Mouse (Mus musculus): ENCODE data around the gene Phf5a.
A peak's percentile ranks its signal among the peaks of the same experiment; 100 is the strongest.
"Not testable (repeated sequence)": the region's sequence is repeated elsewhere in the genome, so short reads cannot be mapped to it uniquely, and the experiment has no call there.

Phf5a gene

DNA sequence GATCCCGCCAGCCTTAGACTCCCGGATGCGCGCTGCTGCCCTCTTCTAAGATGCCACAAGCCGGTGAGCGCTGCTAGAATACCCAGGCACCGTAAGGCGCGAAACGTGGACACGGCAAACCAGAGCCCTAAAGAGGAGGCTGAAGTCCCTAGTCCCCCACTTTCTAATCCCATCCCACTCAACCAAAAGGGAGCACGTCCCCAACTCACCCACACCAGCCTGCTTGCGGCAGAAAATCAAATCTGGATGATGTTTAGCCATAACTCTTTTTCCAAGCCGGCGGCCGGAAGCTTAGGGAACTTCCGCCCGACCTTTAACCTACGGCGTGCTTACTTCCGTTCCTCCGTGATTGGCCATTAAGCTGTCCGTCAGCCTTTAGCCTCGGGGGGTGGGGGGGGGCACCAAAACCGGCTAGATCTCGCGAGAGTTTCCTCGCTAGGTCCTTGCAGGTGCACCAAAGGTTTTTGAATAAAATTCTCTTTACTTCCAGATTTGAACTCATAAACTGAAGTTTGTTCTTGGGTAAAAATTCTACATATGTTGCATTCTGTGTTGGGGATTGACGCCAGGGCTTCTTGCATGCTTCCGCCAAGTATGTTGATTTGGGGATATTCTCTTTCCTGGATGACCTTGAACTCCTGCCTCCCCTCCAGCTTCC, at the start of gene Phf5a:
TSS of gene Phf5a (minus strand) at position 308 of the 658 bp plus-strand sequence.
- no peak for DNase-seq

DNA sequence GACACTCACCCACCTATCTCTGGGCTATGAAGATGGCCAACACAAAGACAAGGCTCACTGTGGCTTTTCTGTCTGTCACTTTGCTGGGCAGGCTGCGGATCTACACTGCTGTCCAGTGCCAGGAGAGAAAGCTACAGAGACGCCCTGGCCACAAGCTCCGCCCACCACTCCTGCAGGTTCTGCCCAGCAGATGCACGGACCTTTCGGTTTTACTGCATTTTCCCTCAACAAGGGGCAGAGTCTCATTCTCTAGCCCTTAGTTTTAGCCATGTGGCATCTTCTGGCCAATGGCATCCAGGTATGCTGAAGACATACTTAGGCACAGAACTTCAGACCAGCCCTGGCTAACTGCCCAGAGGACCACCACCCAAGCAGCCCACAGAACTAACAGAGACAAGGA, 49.5 kb upstream of the Phf5a start:
- no peak for DNase-seq

GRCm38 (mm10) chr15:81920546-81921217, 49.0 kb upstream of the Phf5a start:
- peak; percentile 68 for DNase-seq

- DNase-seq: no peak
These were observed 47.4 kb upstream of the Phf5a start for GRCm38 (mm10) chr15:81919062-81919461.

DNA sequence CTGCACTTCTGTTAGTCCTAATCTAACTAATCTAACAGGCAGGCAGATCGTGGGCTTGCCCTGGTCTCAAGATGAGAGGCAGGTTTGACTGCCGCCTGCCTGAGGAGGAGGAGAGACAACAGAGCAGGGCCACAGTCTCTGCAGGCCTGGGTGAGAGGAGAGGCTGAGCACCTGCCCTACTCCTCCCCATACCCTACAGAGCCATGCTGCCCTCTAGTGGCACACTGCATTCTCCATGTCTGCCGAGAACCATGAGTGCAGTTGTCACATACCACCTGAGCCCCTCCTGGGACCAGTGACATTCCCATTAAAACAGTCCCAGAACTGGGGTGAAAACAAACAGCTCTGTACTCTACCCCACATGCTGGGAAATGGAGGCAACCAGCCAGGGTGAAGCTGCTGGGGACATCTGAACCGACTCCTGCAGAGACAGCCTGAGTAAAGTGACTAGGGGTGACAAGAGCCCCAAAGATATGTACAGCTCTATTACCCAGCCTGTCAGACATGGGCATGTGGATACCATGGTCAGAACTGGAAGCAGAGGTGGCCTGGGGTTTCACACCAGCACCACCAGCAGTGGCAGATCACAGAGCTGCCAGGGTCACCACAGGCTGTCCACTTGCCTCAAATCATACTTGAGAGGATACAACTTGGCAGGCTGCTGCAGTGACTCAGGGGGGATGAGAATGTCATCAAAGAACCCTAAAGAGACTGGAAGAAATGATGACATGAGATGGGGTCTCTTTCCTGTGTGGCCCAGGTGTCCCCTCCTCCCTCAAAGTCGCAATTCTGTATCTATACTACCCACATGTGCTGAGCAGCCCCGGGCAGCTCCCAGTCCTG, 46.1 kb upstream of the Phf5a start:
- peak; percentile 72 for DNase-seq

GRCm38 (mm10) chr15:81917201-81917600, 45.5 kb upstream of the Phf5a start:
- no peak for DNase-seq

- no peak for DNase-seq
These were observed 44.0 kb upstream of the Phf5a start for GRCm38 (mm10) chr15:81915663-81916062.

DNA sequence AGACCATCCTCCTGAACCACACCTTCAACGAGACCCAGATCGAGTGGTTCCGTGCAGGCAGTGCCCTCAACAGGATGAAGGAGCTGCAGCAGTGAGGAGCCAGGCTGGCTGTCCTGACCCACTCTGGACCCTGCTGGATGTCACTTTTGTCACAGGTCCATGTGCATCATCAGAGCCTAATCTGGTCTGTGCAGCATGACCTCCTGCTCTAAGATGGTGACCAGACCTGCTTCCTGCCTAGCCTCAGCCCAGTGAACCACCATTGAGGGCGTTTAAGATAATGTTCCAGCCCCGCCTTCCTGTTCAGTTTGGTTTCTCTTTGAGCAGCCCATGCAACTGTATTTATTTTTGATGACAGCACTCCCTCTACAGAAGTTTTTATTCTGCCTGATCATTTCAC, 43.0 kb upstream of the Phf5a start:
- no peak for DNase-seq

- DNase-seq: no peak
These were observed 40.8 kb upstream of the Phf5a start for GRCm38 (mm10) chr15:81912498-81912897.

- not testable (repeated sequence) for DNase-seq
These were observed 37.1 kb upstream of the Phf5a start for GRCm38 (mm10) chr15:81908767-81909166.

- DNase-seq: no peak
These were observed 36.2 kb upstream of the Phf5a start for GRCm38 (mm10) chr15:81907953-81908352.

- DNase-seq: peak; percentile 81
These were observed 33.2 kb upstream of the Phf5a start for GRCm38 (mm10) chr15:81904939-81905338.

DNA sequence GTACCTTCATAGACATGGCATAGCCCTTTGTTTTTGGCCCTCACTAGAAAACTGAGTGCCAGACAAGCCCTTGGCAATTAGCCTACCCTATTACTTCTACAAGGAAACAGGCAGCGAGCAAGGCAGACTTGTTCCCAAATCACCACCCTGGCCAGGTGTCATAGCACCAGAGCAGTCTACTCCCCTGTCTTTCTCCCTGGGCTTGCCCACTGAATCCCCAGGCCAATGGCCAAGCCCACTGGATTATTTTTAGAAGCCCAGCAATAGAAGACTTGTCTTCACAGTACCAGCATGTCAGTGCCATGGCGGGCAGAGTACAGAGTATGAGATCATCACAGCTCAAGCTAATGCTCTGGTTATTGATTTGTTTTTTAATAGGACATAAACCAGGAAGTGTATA, 27.0 kb upstream of the Phf5a start:
- DNase-seq: peak; percentile 73

- DNase-seq: no peak
These were observed 26.0 kb upstream of the Phf5a start for GRCm38 (mm10) chr15:81897607-81898285.

DNA sequence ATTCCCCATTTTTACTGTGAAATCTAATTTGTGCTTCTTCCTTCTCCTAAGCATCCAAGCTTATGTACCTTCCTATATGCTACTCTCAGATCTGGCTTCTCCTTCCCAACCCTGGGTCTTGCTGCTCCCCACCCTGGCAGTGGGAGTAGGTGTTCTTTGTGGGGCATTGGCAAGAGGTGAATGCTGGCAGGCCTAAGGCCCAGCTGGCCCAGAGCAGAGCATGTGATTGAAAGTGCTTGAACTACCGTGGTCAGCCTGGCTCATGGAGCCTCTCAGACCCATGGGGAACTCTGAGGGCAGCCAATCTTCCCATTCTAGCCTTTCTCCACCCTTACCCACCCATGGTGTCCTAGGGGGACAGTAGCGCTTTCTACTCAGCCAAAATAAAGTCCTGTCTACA, 24.7 kb upstream of the Phf5a start:
- DNase-seq: no peak

GRCm38 (mm10) chr15:81894002-81894401, 22.3 kb upstream of the Phf5a start:
- no peak for DNase-seq

GRCm38 (mm10) chr15:81891822-81892580, 20.3 kb upstream of the Phf5a start:
- no peak for DNase-seq

- DNase-seq: no peak
These were observed 19.6 kb upstream of the Phf5a start for GRCm38 (mm10) chr15:81891140-81891802.

DNA sequence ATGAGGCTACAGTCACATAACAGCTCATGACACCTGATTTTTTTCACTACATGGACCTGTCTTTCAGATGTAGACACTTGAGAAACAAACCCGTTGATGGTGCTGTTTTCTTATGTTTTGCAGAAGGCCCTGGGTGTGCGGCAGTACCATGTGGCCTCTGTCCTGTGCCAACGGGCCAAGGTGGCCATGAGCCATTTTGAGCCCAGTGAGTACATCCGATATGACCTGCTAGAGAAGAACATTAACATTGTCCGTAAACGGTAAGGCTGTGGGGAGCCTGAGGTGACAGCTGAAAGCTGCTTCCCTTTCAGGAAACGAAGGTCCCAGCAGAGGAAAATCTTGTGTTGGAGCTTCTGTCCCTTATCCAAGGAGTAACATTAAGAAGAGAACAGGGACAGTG, 17.5 kb upstream of the Phf5a start:
- DNase-seq: peak; percentile 80

GRCm38 (mm10) chr15:81886795-81887550, 15.3 kb upstream of the Phf5a start:
- no peak for DNase-seq

DNA sequence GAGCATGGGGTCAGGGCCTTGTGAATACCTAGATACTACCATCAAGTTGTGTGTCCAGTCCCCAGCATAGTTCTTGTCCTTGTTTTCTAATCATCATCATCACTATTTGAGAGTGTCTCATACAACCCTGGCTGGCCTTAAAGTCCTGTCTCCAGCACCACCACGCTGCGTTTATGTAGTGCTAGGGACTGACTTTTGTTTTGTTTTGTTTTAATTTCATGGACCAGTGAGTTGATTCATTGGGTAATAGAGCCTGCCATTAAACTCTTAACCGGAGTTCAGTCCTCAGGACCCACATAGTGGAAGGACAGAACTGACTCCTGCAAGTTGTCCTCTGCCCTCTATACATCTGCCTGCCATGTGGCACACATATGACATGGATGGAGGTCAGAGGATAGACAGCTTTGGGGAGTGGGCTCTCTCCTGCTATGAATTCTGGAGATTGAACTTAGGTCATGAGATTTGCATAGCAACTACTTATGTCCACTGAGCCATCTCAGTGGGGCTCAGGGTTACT, 13.8 kb upstream of the Phf5a start:
- DNase-seq: no peak
